ENCODE assay signal across 18 mouse cellular contexts in the genomic region with DNA sequence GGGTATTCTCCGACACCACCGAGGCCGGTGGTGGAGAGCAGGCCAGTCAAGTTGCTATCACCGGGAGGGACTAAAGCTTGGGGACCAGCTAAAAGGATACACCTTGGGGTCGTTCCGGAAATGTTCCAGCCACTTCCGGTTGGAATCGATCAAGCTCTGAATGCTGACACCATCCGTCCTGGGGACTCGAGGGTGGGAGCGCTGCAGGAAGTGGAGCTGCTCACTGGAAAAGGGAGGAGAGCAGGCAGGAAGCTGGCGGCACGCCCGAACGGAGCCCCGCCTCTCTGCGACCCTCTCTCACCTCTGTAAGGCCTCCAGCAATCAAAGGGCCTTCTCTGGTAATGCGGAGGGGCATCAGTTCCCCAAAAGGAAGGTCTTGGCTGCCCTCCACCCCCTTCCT.
"Had no signal": no experiment of that assay in that cellular context is flagged by ENCODE, and none has a peak within 500 bp of the region (broad histone marks: within the 10 kb centered on the region; RNA-seq: fewer than 3 reads in every experiment).

No protein-coding gene starts in this region.

- H3K4me1 ChIP-seq: intestine, embryonic 15.5 days; limb, embryonic 13.5 days; megakaryocyte, embryonic 14.5 days; neural tube, embryonic 13.5 days; stomach, embryonic 15.5 days had no signal

- H3K9ac ChIP-seq: intestine, embryonic 15.5 days; limb, embryonic 13.5 days; liver, embryonic 14.5 days; neural tube, embryonic 13.5 days; stomach, embryonic 15.5 days had no signal

- H3K27me3 ChIP-seq: intestine, embryonic 15.5 days; limb, embryonic 13.5 days; neural tube, embryonic 13.5 days; stomach, embryonic 15.5 days had no signal

- H3K9me3 ChIP-seq: intestine, embryonic 15.5 days; limb, embryonic 13.5 days; megakaryocyte, embryonic 14.5 days; neural tube, embryonic 13.5 days; stomach, embryonic 15.5 days had no signal

- H3K27ac ChIP-seq: intestine, embryonic 15.5 days; layer of hippocampus, adult 2 months; limb, embryonic 13.5 days; liver, embryonic 14.5 days; neural tube, embryonic 13.5 days; stomach, embryonic 15.5 days had no signal

- DNase-seq: kidney, adult 2 months; lung, adult 18-20 months; lung, postnatal 4 days; retina, postnatal 1 day; right cerebral cortex, postnatal 4 days; spleen, adult 18-20 months; thymus, adult 18-20 months; thymus, postnatal 14 days had no signal

- ATAC-seq: intestine, embryonic 15.5 days; lung, postnatal 0 days; midbrain, embryonic 16.5 days had no signal

- H3K4me3 ChIP-seq: intestine, embryonic 15.5 days; layer of hippocampus, adult 2 months; limb, embryonic 13.5 days; megakaryocyte, embryonic 14.5 days; neural tube, embryonic 13.5 days; stomach, embryonic 15.5 days had no signal

- H3K4me2 ChIP-seq: intestine, embryonic 15.5 days; limb, embryonic 13.5 days; midbrain, embryonic 11.5 days; neural tube, embryonic 13.5 days; stomach, embryonic 15.5 days had no signal
